Mouse (Mus musculus) kidney, postnatal 14 days (tissue): ENCODE data around the gene Ajuba.
A peak's percentile ranks its signal among the peaks of the same experiment; 100 is the strongest.
"Not testable (repeated sequence)": the region's sequence is repeated elsewhere in the genome, so short reads cannot be mapped to it uniquely, and the experiment has no call there.

Source experiments
- DNase-seq: peaks from one replicate; pipeline ENCODE4 v3.0.0; 2022; ENCODE audit warnings: mixed read lengths

Gene Ajuba

DNA sequence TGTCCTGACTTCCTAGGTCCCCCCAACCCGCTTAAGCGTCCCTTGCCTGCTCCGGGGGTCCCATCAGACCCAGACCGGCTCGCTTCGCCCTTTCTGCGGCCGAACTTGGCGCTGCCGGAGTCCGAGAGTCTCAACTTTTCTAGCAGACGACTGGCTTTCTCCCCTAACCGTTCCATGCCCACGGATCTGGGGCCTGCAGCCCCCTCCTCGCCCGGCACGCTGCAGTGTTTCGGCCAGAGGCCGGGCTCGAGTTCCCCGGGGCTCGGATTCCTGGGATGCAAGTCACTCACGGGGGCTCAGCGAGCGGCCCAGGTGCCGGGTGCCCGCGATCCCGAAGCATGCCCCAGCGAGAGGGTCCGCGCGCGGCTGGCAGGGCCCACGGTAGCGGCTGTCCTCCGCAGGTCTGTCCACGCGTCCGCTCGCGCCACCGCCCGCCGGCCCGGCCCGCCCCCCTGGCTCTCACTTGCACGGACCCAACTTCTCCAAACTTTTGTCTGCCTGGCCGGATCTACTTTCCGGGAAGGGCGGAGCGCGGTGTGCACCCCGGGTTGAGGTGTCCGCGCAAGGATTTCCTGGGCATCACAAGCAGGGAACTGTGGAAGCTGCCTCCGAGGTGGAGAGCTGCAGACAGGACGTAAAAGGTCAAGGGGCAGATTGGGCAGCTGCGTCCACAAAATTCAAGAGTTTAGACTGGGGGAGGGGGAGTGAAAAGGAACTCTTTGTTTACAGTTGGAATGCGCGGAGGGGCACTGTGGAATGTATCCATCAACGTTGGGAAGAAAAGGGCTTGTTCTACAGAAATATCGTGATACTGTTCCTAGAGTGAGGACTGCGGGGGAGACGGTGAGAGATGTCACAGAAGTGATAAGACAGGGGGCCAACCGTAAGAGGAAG is at the start of gene Ajuba:
Ajuba (minus strand) TSS at position 470 of the 894 bp plus-strand sequence.
- DNase-seq = peak; percentile 95

DNA sequence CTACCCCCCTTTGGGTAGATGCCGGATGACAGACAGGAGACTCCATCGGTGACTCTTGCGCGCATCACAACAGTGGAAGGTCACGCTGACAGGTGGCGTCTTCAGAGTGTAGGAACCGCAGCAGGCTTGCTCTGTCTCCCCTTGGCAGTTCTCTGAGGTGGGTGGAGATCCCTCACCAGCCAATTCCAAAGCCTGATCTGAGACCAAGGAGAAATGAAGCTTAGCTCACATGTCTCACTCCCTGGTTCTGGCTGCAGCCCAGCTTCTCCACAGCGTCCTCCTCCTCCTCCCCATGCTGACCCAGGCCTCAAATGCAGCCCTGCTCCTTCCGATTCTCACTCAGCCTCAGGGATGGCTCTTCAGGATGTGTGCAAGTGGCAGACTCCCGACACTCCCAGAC is 47.6 kb upstream of the Ajuba start:
- DNase-seq = no peak

DNA sequence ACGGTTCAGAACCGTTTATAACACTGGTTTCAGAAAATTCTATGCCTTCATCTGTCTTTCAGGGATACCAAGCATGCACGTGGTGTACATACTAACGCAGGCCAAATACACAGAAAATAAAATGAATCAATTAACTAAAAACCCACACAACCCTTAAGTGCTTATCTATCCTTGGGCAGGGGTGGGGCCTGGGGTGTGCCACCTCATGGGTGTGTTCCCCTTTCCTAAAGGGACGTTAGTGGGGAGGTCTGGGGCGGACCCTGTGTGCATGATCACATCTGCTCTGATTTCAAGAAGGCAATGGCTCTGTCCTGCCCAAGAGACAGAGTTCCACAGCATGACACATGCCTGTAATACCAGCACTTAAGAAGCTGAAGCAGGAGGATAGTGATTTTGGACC is 46.0 kb upstream of the Ajuba start:
- DNase-seq = no peak

DNA sequence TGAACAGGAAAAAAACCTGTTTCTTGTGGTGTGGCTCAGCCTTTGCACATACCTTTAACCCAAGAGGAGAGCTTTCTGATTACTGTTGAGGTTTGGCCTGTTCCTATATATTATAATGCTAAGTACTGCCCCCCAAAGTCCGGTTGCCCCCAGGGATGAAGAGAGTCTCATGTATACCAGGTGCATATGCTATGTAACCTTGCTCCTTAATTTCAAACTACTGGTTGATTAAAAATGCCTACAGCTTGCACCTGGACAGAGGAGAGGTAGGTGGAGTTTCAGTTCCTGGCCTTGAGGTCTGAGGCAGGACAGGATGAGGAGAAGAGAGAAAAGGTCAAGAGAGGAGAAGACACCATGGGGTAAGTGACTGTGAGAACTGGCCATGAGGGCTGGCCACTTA is 43.8 kb upstream of the Ajuba start, which contains the start of gene Psmb11:
Psmb11 (plus strand) TSS at position 301 of the 400 bp plus-strand sequence.
- no peak for DNase-seq

DNA sequence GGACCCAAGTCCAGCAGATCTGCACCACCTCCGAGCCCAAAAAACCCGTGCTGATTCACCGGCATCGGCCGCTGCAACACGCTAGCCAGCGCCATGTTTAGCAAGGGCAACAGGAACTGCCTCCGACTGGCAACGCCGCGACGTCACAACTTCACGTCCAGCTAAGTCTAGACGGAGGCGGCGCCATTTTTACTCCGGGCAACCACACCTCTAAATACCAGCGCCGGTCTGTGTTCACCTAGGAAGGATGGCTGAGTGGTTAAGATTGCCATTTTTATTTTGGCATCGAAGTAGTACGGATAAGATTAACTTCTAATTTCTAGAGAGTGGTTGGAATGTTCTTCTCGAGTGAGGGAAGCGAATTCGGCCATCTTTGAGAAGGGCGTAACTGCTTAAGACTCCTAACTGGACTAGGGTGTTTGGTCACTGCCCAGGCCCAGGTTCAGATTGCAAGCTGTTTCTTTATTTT is 40.6 kb upstream of the Ajuba start, which contains the start of gene Psmb5:
Psmb5 (minus strand) TSS at position 126 of the 469 bp plus-strand sequence.
- DNase-seq = peak; percentile 93

DNA sequence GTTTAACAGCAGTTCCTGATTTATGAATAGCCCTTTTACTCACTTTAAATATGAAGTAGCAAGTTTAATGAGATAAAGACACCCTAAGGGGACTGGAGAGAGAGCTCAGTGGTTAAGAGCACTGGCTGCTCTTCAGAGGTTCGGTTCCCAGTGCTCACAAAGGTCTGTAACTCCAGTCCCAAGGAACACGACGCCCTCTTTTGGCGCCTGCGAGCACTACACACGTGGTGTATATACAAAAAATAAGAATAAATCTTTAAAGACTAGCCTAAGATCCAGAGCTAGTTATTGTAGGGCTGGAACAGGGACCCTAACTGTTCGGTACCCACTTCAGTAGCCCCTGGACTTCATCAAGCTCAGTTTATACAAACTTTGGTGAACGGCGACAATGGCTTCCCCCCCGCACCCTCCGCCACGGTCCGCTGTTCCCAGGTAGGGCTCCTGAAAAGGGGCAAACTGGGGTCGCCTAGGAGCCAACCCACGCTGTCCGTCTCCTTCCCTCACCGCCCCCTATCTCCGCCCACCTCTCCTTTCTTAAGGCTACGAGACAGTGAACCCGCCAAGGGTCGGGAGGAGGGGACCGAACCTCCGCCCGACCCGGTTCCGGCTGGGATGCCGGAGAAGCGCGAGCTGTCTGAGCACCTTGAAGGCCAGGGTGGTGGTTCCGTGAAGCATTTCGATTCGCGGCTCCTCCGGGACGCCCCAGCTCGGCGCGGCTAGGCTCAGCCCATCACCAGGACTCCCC is 40.0 kb upstream of the Ajuba start:
- no peak for DNase-seq

DNA sequence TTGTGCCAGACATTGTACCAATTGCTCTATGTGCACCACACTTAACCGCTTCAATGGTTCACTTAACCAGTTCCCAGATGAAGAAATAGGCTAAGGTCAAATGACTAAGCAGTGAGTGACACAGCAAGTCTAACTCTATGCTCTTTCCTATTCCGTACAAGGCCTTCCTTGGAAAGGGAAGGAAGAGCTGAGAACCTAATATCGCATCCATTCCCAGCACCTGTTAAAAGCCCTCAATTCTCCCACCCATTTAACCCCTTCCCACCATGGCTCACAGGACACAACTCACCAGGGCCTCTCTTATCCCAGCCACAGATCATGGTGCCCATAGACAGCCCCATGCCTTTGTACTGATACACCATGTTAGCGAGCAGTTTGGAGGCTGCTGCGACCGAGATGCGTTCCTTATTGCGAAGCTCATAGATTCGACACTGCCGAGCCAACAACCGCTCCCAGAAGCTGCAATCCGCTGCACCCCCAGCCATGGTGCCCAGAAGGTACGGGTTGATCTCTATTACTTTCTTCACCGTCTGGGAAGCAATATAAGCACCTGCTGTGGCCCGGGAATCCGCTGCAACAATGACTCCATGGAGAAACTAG is 39.0 kb upstream of the Ajuba start:
- no peak for DNase-seq

DNA sequence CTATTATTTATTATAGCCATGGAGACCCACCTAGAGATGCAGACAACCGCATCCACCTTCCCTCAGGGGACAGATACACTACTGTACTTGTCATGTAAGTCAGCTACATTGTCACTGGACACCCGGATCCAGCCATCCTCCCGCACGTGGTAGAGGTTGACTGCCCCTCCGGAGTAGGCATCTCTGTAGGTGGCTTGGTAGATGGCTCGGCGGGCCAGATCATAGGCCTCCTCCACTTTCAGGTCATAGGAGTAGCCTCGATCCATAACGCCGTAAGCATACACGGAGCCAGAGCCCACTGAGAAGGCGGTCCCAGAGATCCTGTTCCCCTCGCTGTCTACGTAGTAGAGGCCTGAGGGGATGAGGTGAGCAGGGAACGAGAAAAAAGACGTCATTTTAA is 36.8 kb upstream of the Ajuba start:
- DNase-seq = not testable (repeated sequence)

DNA sequence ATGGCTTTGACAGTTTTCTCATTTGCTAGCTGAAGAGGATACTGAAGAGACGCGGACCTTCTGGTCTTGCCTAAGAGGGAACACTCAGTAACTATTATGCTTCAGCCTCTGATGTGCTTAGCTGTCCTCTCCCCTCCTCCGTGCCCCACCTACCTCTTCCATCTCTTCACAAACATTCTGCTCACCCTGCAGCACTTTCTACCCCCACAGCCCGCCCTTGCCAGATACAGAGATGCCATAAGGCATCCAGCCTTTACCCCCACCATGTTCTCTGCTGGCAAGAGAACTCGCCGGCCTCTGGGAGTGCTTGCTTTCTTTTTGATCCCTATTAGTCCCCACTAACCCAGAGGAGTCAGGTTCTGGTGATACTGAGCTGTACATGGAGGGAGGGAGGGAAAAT is 33.3 kb upstream of the Ajuba start:
- no peak for DNase-seq

DNA sequence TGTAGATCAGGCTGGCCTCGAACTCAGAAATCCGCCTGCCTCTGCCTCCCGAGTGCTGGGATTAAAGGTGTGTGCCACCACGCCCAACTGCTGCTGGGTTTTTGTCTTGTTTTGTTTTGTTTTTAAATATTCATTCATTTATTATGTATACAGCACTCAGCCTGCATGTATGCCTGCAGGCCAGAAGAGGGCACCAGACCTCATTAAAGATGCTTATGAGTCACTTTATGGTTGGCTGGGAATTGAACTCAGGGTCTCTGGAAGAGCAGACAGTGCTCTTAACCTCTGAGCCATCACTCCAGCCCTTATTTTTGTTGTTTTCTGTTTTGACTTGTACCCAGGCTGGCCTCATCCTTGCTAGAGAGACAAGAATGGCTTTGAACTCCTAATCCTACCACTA is 32.6 kb upstream of the Ajuba start:
- DNase-seq = no peak

DNA sequence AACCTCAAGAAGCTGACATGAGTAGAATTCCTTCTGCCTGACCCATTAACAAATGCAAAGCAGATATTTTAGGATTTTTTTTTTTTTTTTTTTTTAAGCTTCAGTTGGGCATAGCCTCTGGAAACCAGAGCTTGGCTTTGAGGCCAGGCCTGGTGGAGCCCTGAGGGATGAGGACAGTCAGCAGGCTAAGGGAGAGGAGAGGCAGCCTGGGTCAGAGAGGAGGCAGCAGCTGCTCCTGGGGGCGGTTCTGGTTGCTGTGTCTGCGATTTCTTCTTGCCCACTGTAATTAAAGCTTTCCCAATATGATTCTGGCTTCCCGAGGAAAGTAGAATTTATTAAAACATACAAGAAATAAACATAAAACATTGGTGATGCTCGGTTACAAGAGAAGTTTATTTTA is 31.9 kb upstream of the Ajuba start:
- DNase-seq = no peak

DNA sequence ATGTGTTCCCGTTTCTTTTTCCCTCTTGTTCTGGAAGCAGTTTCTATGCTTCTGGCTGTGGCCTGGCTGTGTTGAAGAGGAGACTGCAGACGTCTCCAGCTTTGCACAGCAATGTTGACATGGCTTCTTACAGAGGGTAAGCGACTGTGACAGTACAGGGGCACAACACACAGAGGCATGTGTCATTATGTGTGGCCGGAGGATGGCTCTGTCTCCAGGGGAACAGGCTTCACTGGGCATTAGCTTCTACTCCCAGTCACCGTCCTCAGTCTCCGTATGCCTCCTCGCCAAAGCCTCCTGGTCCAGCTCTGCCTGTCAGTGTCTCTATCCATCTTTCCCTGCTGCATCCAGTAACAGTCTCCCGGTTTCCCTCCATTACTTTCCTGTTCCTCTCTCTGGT is 29.9 kb upstream of the Ajuba start:
- DNase-seq = no peak

DNA sequence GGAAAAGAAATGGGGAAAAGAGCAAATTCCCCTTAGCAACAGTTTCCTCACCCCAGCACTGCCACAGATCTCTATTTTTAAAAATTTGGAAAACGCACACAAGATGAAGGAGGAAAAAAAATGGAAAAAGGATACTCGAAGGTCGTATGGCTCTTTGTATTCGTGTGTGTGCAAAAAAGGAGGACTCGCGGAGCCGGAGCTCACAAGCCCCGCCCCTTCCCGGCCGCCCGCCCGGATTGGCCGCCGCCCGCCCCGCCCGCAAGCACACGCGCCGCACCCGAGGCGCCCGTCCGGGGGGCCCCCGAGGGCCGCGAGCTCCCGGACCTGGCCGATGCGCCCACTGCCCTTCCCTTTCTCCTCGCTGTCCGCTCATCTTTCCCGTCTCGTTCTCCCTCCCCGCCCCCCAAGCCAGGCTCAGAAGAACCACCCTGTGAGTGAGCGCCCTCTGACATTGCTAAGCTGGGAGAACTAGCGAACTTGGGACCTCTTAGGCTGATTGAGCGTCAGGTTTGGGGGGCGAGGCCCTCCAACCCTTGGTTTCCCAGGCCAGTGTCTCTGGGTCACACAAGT is 28.5 kb upstream of the Ajuba start, which contains the start of gene 4931414P19Rik:
4931414P19Rik (minus strand) TSS at position 242 of the 570 bp plus-strand sequence.
- DNase-seq = peak; percentile 90

DNA sequence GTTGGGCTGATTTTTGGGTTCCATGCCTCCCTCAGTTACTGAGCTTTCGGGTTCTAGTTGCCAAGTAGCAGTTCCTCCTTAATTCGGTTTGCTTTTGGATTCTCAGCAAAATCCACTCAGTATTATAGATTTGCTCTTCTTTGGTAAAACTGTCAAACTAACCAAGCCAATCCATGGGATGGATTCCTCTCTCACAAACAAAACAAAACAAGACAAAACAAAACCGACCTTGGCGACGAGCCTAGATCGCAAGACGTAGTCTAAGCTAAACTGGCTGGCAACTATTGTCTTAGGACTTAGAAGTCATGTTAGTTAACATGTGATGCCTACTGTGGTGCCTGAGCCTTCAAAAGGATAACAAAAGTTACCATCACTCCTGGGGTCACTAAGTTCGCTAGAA is 26.3 kb upstream of the Ajuba start:
- DNase-seq = no peak

DNA sequence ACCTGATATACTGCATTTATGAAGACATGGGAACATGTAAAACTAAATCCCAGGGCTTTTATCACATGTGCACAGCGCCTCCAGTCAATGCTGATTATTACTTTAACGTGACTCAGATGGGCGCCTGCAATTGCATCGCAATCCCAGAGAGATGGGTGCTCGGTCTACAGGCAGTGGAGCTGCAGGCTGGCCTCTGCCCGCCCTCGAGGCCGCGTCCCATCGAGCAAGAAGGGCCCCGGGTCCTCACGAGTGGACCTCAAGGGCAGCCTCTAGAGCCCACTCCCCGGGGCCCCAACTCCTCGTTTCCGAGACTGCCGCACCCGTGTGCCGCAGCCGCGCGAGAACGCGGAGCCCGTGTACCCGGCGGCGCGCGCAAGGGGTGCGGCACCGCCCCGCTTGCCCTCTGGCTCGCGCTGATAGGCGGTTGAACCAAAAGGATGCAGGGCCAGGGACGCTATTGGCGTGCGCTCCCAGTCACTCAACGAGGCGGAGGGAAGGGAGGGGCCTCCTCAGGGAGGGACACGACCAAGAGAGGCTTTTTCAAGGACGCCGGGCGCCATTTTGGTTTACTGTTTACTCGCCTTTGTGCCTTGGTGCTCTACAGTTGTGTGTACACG is 25.8 kb upstream of the Ajuba start:
- peak; percentile 97 for DNase-seq

DNA sequence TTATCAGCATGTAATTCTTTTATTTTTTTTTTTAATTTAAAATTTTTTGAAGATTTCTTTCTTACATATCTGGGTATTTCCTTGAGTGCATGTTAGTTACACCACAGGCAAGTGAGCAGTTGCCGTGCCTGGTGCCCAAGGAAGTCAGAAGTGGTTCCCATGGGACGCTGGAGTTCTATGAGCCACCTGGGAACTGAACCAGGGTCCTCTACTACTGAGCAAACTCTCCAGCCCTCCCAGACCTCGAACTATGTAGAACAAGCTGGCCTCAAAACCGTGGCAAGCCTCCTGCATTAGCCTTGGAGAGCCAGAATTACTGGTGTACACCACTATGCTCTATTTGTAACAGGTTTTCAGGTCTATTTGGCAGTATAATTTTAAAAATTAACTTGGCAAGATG is 25.3 kb upstream of the Ajuba start:
- DNase-seq = peak; percentile 14

DNA sequence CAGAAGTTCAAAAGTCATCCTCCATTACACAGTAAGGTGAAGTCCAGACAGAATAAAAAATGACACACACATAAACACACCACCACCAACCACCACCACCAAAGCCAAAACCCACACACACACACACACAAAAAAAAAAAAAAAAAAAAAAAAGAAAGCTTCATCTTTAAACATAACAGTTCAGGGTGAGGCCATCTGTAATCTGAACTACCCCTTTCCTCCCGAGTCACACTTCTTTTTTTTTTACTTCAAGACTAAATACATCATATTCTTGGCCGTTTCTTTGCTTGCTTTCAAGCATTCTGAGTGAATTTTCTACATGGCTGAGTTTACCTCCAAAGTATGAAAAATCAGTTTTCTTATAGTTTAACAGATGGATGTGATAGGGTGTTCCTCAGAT is 24.2 kb upstream of the Ajuba start:
- DNase-seq = no peak

DNA sequence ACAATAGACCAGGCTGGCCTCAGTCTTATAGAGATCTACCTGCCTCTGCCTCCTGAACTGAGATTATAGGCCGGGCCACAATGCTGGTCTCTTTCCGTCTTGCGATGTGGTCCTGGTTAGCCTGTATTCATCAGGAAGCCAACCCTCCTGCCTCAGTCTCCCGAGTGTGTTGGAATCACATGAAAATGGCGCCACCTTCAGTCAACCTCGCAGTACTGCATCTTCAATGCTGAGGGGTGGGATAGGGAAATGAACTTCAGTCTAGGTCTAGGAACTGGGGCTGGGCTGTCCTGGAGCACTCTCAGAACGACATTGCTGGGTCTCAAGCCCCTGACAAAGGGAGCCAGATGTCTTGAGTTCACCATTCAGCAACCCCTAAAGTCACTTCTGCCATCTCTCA is 19.7 kb upstream of the Ajuba start:
- DNase-seq = no peak

DNA sequence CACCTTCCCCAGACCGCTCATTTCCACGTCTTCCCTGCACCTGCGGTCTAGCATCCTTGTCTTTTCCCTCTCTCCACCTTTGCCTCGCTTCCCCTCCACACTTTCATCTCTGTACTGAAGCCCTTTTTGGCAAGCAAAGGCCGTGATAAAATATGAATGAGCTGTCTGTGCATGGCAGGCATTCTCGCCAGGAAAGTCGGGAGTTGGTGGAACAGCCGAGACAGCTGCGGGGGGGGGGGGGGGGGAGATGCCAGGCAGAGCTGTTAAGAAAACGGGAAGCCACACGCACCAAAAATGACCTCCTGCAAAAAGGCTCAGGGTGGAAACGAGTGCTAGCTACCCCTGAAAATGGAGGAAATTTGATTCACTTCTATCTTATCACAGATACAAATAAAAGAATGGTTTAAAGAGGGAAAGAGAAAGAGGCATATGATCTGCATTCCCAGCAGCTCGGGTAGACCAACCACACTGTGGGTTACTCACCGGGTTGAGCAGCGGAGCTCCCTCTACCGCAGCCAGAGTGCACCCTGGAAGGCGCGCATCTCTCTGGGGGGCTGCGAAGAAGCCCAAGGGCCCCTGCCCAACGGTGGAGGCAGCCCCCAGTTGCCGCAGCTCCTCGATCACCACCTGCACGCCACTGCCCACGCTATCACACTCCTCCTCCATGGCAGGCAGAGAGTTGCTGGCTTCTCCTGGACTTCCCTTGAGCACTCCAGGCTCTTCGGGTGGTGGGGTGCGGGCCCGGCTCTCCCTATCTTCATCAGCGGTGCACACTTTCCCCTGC is 17.5 kb upstream of the Ajuba start:
- no peak for DNase-seq

DNA sequence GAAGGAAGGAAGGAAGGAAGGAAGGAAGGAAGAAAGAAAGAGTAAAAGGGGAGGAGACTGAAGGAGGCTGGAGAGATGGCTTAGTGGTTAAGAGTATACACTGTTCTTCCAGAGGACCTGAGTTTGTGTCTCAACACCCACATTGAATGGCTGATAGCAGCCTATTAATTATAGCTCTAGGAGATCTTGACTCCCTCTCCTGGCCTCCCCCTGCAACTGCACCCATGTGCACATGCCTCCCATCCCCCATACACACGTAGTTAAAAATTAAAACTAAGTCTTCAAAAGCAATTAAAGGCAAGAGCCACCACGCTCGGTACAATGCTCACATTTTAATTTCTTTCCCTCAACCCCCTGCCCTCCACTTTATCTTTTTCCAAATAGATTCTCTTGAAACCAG is 16.7 kb upstream of the Ajuba start:
- no peak for DNase-seq

DNA sequence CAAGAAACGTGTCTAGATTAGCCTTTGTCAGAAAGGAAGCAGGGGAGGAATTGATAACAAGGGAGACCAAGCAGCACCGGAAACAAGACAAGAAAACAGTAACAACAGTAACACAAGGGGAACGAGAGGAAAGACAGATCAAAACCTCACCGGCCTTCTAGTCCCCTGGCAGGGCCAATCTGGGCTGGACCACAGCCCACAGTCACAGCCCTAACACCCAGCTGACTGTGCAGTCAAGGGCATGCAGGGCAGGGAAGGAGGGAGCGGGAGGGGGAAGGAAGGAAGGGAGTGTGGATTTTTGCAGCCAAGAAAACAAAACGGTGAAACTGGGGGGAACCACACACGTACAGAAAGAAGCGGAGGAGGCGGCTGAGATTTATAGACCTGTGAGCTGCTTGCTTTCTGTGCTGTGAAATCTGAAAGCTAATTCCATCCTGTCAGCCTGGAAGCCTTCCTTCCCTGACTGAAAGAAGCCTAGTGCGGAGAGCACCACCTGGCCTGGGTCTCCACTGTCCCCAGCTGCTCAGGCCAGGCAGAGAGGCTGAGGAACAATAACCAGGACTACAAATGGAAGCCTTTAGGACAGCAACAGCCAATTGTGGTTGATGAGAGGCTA is 15.1 kb upstream of the Ajuba start:
- peak; percentile 58 for DNase-seq
